Mouse (Mus musculus) gastrocnemius, adult 18-20 months (tissue): ENCODE data around the gene Zfp467. TPM values are rescaled to one million over a fixed set of nuclear protein-coding genes. Genes with fewer than 3 reads are reported as not detected.

Experiments used
- DNase-seq: peaks from one replicate; pipeline ENCODE4 v3.0.0; 2021; ENCODE audit warnings: low spot score
- long read RNA-seq, 2 experiments: library from polyadenylated mRNA; stranded (forward); transcript quantifications; one replicate each; pipeline ENCODE4 v2.0.0; 2021
- total RNA-seq, 2 experiments: library from RNA; stranded (reverse); gene quantifications; 2 replicates each; pipeline ENCODE4 v1.2.3; 2021

Zfp467 gene
- total RNA-seq: 10 to 100 TPM; 50.1 to 57.1 TPM
- long read RNA-seq, experiment 1, transcript Zfp467-208 (4 exons, 626 nt): minor isoform, 5 of 53 reads
- long read RNA-seq, experiment 1, transcript Zfp467-206 (5 exons, 3,619 nt): minor isoform, 5 of 53 reads
- long read RNA-seq, experiment 1, transcript Zfp467-201 (5 exons, 599 nt): major isoform, 23 of 53 reads
- long read RNA-seq, experiment 1, partial matches to known transcripts: 4 of 53 reads
- long read RNA-seq, experiment 1, other reads (novel, unspliced or antisense): 15 of 53 reads
- long read RNA-seq, experiment 2, transcript Zfp467-201 (5 exons, 599 nt): major isoform, 20 of 37 reads
- long read RNA-seq, experiment 2, partial matches to known transcripts: 5 of 37 reads
- long read RNA-seq, experiment 2, other reads (novel, unspliced or antisense): 6 of 37 reads

- peak; percentile 46 for DNase-seq
Measured at GRCm38 (mm10) chr6:48445181-48446101, at the start of gene Zfp467. TSS of gene Zfp467 (minus strand) at chr6:48445825.

GRCm38 (mm10) chr6:48493136-48493730 lies 47.6 kb upstream of the Zfp467 start:
- no peak for DNase-seq

- DNase-seq: no peak
Measured at GRCm38 (mm10) chr6:48491361-48491760, 45.7 kb upstream of the Zfp467 start.

- no peak for DNase-seq
Measured at GRCm38 (mm10) chr6:48489741-48490140, 44.1 kb upstream of the Zfp467 start.

GRCm38 (mm10) chr6:48487747-48488725 lies 42.4 kb upstream of the Zfp467 start:
- DNase-seq: peak; percentile 82

- no peak for DNase-seq
Measured at GRCm38 (mm10) chr6:48482501-48482900, 36.9 kb upstream of the Zfp467 start.

GRCm38 (mm10) chr6:48478446-48478845 lies 32.8 kb upstream of the Zfp467 start:
- DNase-seq: no peak

- DNase-seq: no peak
Measured at GRCm38 (mm10) chr6:48470739-48471138, 25.1 kb upstream of the Zfp467 start.

- DNase-seq: no peak
Measured at GRCm38 (mm10) chr6:48467490-48467889, 21.9 kb upstream of the Zfp467 start.

- no peak for DNase-seq
Measured at GRCm38 (mm10) chr6:48466715-48467114, 21.1 kb upstream of the Zfp467 start.

GRCm38 (mm10) chr6:48464966-48465679 lies 19.5 kb upstream of the Zfp467 start:
- DNase-seq: no peak

- no peak for DNase-seq
Measured at GRCm38 (mm10) chr6:48452771-48453170, 7.1 kb upstream of the Zfp467 start.

- DNase-seq: no peak
Measured at GRCm38 (mm10) chr6:48452151-48452550, 6.5 kb upstream of the Zfp467 start.

- DNase-seq: no peak
Measured at GRCm38 (mm10) chr6:48448527-48448926, 2.9 kb upstream of the Zfp467 start.

GRCm38 (mm10) chr6:48447929-48448328 lies 2.3 kb upstream of the Zfp467 start, which contains the start of gene Sspo:
TSS of gene Sspo (plus strand) at chr6:48448229.
- no peak for DNase-seq

- DNase-seq: no peak
Measured at GRCm38 (mm10) chr6:48446896-48447295, 1.3 kb upstream of the Zfp467 start.

GRCm38 (mm10) chr6:48446256-48446655 lies 631 bp upstream of the Zfp467 start:
- DNase-seq: no peak

GRCm38 (mm10) chr6:48444310-48445180 lies 1.1 kb downstream of the Zfp467 start:
- peak; percentile 68 for DNase-seq
